Mouse (Mus musculus) limb, embryonic 14.5 days (tissue): ENCODE results near the gene Slc4a2. TPM values are rescaled to one million over a fixed set of nuclear protein-coding genes. Genes with fewer than 3 reads are reported as not detected.

Source experiments
- ATAC-seq: fragments of 200-750 bp; cut with Nextera tagmentation; 2 replicates; pipeline ENCODE4 v1.8.0; 2017; ENCODE audit warnings: low read depth, moderate number of reproducible peaks, moderate TSS enrichment; ENCODE audit not compliant: low FRiP score
- DNase-seq: peaks from one replicate; pipeline ENCODE4 v3.0.0-alpha.2; 2015; ENCODE audit warnings: low spot score
- H3K27ac ChIP-seq: fragments of 300-500 bp; sonication (generic); replicated peaks from 2 replicates; pipeline ENCODE4 v1.5.1; 2014; ENCODE audit warnings: low read depth, mild to moderate bottlenecking, low read length, moderate library complexity, mixed read lengths
- H3K27me3 ChIP-seq: fragments of 300-500 bp; sonication (generic); 2 replicates; pipeline ENCODE4 v1.6.1; 2014; ENCODE audit warnings: low read length, mixed read lengths; ENCODE audit not compliant: control insufficient read depth, insufficient read depth
- H3K36me3 ChIP-seq: fragments of 300-500 bp; sonication (generic); 2 replicates; pipeline ENCODE4 v1.6.1; 2014; ENCODE audit warnings: mild to moderate bottlenecking, low read length, moderate library complexity, mixed read lengths; ENCODE audit not compliant: control insufficient read depth, insufficient read depth
- H3K4me1 ChIP-seq: fragments of 300-500 bp; sonication (generic); 2 replicates; pipeline ENCODE4 v1.6.1; 2014; ENCODE audit warnings: antibody characterized with exemption, low read length, mixed read lengths; ENCODE audit not compliant: control insufficient read depth, insufficient read depth
- H3K4me2 ChIP-seq: fragments of 300-500 bp; sonication (generic); replicated peaks from 2 replicates; pipeline ENCODE4 v1.6.1; 2014; ENCODE audit warnings: low read depth, mild to moderate bottlenecking, low read length, moderate library complexity; ENCODE audit not compliant: severe bottlenecking
- H3K4me3 ChIP-seq: fragments of 300-500 bp; sonication (generic); replicated peaks from 2 replicates; pipeline ENCODE4 v1.5.1; 2014; ENCODE audit warnings: low read length
- H3K9ac ChIP-seq: fragments of 300-500 bp; sonication (generic); 2 replicates; pipeline ENCODE4 v1.6.1; 2014; ENCODE audit warnings: mild to moderate bottlenecking, low read depth, low read length, moderate library complexity; ENCODE audit not compliant: severe bottlenecking
- H3K9me3 ChIP-seq: fragments of 300-500 bp; sonication (generic); 2 replicates; pipeline ENCODE4 v1.6.1; 2016; ENCODE audit warnings: low read length; ENCODE audit not compliant: control insufficient read depth
- POLR2A ChIP-seq: fragments of 200-500 bp; IDR thresholded peaks from 2 replicates; pipeline ENCODE4 v1.8.0; 2012; ENCODE audit warnings: inconsistent platforms, mild to moderate bottlenecking, moderate library complexity, borderline replicate concordance; ENCODE audit not compliant: insufficient read depth, insufficient read length; ENCODE audit errors: extremely low read depth
- WGBS: fragments of 180-500 bp; shearing (Covaris S2); extraction: QIAGEN DNeasy Blood & Tissue Kit; methylation state at CpG from one replicate; pipeline ENCODE4 v1.1.7; 2014; 5-methylcytosine and 5-hydroxymethylcytosine counted together
- polyA plus RNA-seq, 2 experiments: library from polyadenylated mRNA; depleted of rRNA in 1 of 2; stranded (reverse) in 1 of 2; unstranded in 1 of 2; fragments of >200 nt; fragmentation: Nextera tagmentation in 1 of 2; extraction: Ambion mirVana in 1 of 2; gene quantifications; 2 replicates each; pipeline versions ENCODE4 v1.2.1 to v1.2.3; 2012 to 2014

Gene Slc4a2
- polyA plus RNA-seq, 2 experiments = 30.0 to 69.1 TPM

DNA sequence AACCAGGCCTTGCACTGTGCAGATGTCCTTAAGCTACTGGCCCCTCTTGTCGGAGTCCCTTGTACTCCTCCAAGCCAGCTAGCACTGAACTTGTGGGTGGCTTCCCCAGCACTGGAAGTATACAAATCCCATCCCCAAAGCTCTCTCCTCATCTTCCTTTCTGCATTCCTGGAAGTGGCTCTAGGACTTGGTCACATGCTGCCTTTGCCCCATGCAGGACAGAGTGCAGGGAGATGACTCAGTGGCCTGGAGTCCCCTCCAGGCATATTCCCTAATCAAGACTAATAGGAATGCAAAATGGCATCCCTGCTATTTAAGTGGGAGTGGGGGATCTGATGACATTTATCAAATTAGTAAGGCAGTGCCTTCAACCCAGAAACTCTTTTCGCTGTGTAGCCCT is 11.6 kb upstream of the Slc4a2 start:
- Histone ChIP-seq H3K27ac (no peak overlapping the region), H3K4me3 (no peak overlapping the region), H3K36me3 (peaks cover 11% of the 10 kb centered on the region), H3K27me3 (no peaks in the 10 kb centered on the region), H3K4me1 (peaks cover 12% of the 10 kb centered on the region), H3K9ac (no peak overlapping the region), H3K4me2 (no peak overlapping the region), H3K9me3 (no peaks in the 10 kb centered on the region)
- ATAC-seq (no peak), DNase-seq (no peak)
- WGBS = 82% methylated on average over 2 of the region's 2 CpGs
- TF ChIP-seq POLR2A = no peak

DNA sequence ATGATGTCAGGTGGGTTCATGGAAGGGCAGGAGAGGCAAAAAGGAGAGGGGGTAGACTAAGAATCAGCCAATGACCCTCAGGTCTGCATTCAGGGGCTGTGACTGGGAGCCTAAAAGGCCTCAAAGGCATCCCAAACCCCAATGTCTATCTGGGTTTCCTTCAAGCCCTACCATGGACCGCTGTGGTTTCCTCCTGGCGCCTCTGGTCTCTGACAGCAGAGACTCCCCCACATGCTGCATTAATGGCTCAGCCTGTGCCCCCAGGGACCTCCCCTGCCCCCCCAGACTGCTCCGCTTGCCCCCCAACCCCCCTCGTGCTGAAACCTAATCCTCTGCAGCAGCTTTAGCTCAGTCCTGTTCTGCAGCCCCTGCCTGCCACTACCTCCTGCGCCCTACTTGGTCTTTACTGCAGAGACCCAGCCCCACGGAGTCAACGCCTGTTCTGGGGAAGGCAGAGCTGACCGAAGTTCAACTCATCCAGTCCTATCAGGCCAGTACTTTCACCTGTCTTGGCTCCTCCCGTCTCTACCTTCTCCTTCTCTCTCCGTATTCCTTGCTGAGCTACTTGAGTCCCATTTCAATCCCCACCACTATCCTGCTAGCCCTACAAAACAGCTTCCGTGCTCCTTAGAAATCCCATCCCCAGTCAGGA is 10.5 kb upstream of the Slc4a2 start, which contains the start of gene Asic3:
Asic3 (plus strand) TSS at position 351 of the 652 bp plus-strand sequence.
- Histone ChIP-seq H3K4me3 (no peak within 1 kb of the TSS), H3K4me2 (0 out of 2 replicates have a peak within 1 kb of the TSS, but pooled peaks have one; percentile 11), H3K36me3 (peaks cover 6% of the 10 kb centered on the region; the same call in 1 of the 2 replicates), H3K4me1 (peaks cover 12% of the 10 kb centered on the region), H3K9me3 (no peaks in the 10 kb centered on the region), H3K27ac (no peak within 1 kb of the TSS), H3K9ac (no peak within 1 kb of the TSS), H3K27me3 (no peaks in the 10 kb centered on the region)
- no peak for DNase-seq
- no peak for TF ChIP-seq POLR2A
- no peak for ATAC-seq
- WGBS = 27% methylated on average over 11 of the region's 11 CpGs

- TF ChIP-seq POLR2A = no peak
- H3K9me3 ChIP-seq = no peaks in the 10 kb centered on the region
- no peak for DNase-seq
- no peaks in the 10 kb centered on the region for H3K27me3 ChIP-seq
- peaks cover 9% of the 10 kb centered on the region; the same call in 1 of the 2 replicates for H3K36me3 ChIP-seq
- ATAC-seq = no peak
- peaks cover 12% of the 10 kb centered on the region for H3K4me1 ChIP-seq
- no peak overlapping the region for H3K9ac ChIP-seq
- H3K27ac ChIP-seq = no peak overlapping the region
- no peak overlapping the region for H3K4me2 ChIP-seq
- 85% methylated on average over 13 of the region's 13 CpGs for WGBS
- H3K4me3 ChIP-seq = no peak overlapping the region
These were observed 9.7 kb upstream of the Slc4a2 start for GRCm38 (mm10) chr5:24413938-24414337.

DNA sequence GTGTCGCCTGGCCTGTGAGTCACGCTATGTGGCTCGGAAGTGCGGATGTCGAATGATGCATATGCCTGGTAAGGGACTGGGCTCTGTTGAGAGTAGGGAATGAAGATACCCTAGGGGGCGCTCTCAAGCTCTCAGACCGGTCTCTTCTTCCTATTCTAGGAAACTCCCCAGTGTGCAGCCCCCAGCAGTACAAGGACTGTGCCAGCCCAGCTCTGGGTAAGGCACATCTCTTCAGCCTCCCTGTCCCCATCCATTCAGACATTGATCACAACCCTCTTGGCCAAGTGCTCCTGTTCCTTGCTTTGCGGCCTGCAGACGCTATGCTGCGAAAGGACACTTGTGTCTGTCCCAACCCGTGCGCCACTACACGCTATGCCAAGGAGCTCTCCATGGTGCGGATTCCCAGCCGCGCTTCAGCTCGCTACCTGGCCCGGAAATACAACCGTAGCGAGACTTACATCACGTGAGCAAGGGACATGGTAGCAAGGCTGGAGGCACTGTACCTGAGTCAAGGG is 7.4 kb upstream of the Slc4a2 start:
- Histone ChIP-seq H3K36me3 (peaks cover 26% of the 10 kb centered on the region), H3K4me2 (no peak overlapping the region), H3K4me1 (peaks cover 12% of the 10 kb centered on the region), H3K9ac (no peak overlapping the region), H3K27ac (no peak overlapping the region), H3K9me3 (no peaks in the 10 kb centered on the region), H3K4me3 (no peak overlapping the region), H3K27me3 (no peaks in the 10 kb centered on the region)
- WGBS = 3% methylated on average over 21 of the region's 21 CpGs
- TF ChIP-seq POLR2A = no peak
- ATAC-seq = peak; percentile 36; the same call in 1 of the 2 replicates
- peak; percentile 71 for DNase-seq

GRCm38 (mm10) chr5:24417587-24417986 is 6.0 kb upstream of the Slc4a2 start:
- no peak overlapping the region for H3K4me3 ChIP-seq
- peaks cover 28% of the 10 kb centered on the region for H3K36me3 ChIP-seq
- WGBS = 79% methylated on average over 10 of the region's 10 CpGs
- H3K27ac ChIP-seq = no peak overlapping the region
- no peak overlapping the region for H3K9ac ChIP-seq
- no peaks in the 10 kb centered on the region for H3K27me3 ChIP-seq
- H3K9me3 ChIP-seq = no peaks in the 10 kb centered on the region
- no peak overlapping the region for H3K4me2 ChIP-seq
- peaks cover 16% of the 10 kb centered on the region for H3K4me1 ChIP-seq
- no peak for DNase-seq
- ATAC-seq = no peak
- no peak for TF ChIP-seq POLR2A
